Mouse (Mus musculus) kidney, embryonic 15.5 days (tissue): ENCODE measurements at regions not wholly inside any gene's neighbourhood (a gene's known extent, or its start where the extent isn't known, plus 50 kb on each side); places are given as distances from the start of the nearest gene placed in this dataset.
A peak's percentile ranks its signal among the peaks of the same experiment; 100 is the strongest.

ENCODE experiments used
- ATAC-seq: fragments of 200-750 bp; cut with Nextera tagmentation; replicated peaks from 2 replicates; pipeline ENCODE4 v1.8.0; 2017; ENCODE audit warnings: moderate TSS enrichment; ENCODE audit not compliant: low FRiP score
- H3K27ac ChIP-seq: fragments of 300-500 bp; sonication (generic); 2 replicates; pipeline ENCODE4 v1.5.1; 2015; ENCODE audit warnings: mild to moderate bottlenecking, inconsistent platforms
- H3K27me3 ChIP-seq: fragments of 300-500 bp; sonication (generic); 2 replicates; pipeline ENCODE4 v1.6.1; 2015; ENCODE audit warnings: inconsistent platforms
- H3K36me3 ChIP-seq: fragments of 300-500 bp; sonication (generic); 2 replicates; pipeline ENCODE4 v1.6.1; 2015; ENCODE audit warnings: inconsistent platforms
- H3K4me1 ChIP-seq: fragments of 300-500 bp; sonication (generic); 2 replicates; pipeline ENCODE4 v1.6.1; 2015; ENCODE audit warnings: inconsistent platforms
- H3K4me2 ChIP-seq: fragments of 300-500 bp; sonication (generic); 2 replicates; pipeline ENCODE4 v1.6.1; 2015; ENCODE audit warnings: moderate library complexity, mild to moderate bottlenecking, inconsistent platforms
- H3K4me3 ChIP-seq: fragments of 300-500 bp; sonication (generic); replicated peaks from 2 replicates; pipeline ENCODE4 v1.5.1; 2015; ENCODE audit warnings: mild to moderate bottlenecking, inconsistent platforms
- H3K9ac ChIP-seq: fragments of 300-500 bp; sonication (generic); 2 replicates; pipeline ENCODE4 v1.6.1; 2015; ENCODE audit warnings: mild to moderate bottlenecking, inconsistent platforms
- H3K9me3 ChIP-seq: fragments of 300-500 bp; sonication (generic); replicated peaks from 2 replicates; pipeline ENCODE4 v1.6.1; 2016; ENCODE audit warnings: inconsistent platforms
- WGBS: fragments of 180-500 bp; shearing (Covaris S2); methylation state at CpG from one replicate; pipeline ENCODE4 v1.1.7; 2015; ENCODE audit warnings: mixed read lengths; 5-methylcytosine and 5-hydroxymethylcytosine counted together

GRCm38 (mm10) chrX:99319163-99319562 lies 151.9 kb downstream of the Pja1 start:
- Histone ChIP-seq H3K4me2 (no peak overlapping the region), H3K4me1 (peaks cover 38% of the 10 kb centered on the region), H3K9ac (no peak overlapping the region), H3K36me3 (no peaks in the 10 kb centered on the region), H3K27ac (peak overlapping the region; percentile 78), H3K27me3 (peaks cover 30% of the 10 kb centered on the region), H3K9me3 (no peaks in the 10 kb centered on the region), H3K4me3 (no peak overlapping the region)
- 28% methylated on average over 6 of the region's 6 CpGs for WGBS
- peak; percentile 79 for ATAC-seq

GRCm38 (mm10) chrX:99318141-99318540 lies 152.9 kb downstream of the Pja1 start:
- Histone ChIP-seq H3K4me2 (no peak overlapping the region), H3K9me3 (no peaks in the 10 kb centered on the region), H3K4me3 (no peak overlapping the region), H3K27me3 (peaks cover 30% of the 10 kb centered on the region), H3K36me3 (no peaks in the 10 kb centered on the region), H3K27ac (peak overlapping the region; percentile 78), H3K4me1 (peaks cover 35% of the 10 kb centered on the region), H3K9ac (no peak overlapping the region)
- ATAC-seq: no peak
- 55% methylated on average over 8 of the region's 8 CpGs for WGBS

- Histone ChIP-seq H3K4me3 (no peak overlapping the region), H3K4me1 (peaks cover 35% of the 10 kb centered on the region), H3K36me3 (no peaks in the 10 kb centered on the region), H3K27ac (peak overlapping the region; percentile 78), H3K9me3 (no peaks in the 10 kb centered on the region), H3K4me2 (no peak overlapping the region), H3K27me3 (peaks cover 28% of the 10 kb centered on the region), H3K9ac (no peak overlapping the region)
- no peak for ATAC-seq
- WGBS: 56% methylated on average over 10 of the region's 10 CpGs
Observed at GRCm38 (mm10) chrX:99317736-99318135, 153.3 kb downstream of the Pja1 start.

- Histone ChIP-seq H3K4me3 (no peak overlapping the region), H3K27ac (peak overlapping the region; percentile 78), H3K9me3 (no peaks in the 10 kb centered on the region), H3K36me3 (no peaks in the 10 kb centered on the region), H3K4me2 (no peak overlapping the region), H3K9ac (no peak overlapping the region), H3K4me1 (peaks cover 35% of the 10 kb centered on the region), H3K27me3 (peaks cover 27% of the 10 kb centered on the region)
- ATAC-seq: peak; percentile 82
- WGBS: 56% methylated on average over 4 of the region's 4 CpGs
Observed at GRCm38 (mm10) chrX:99316410-99317056, 154.5 kb downstream of the Pja1 start.

GRCm38 (mm10) chrX:99299110-99299509 lies 163.2 kb downstream of the Efnb1 start:
- H3K9ac ChIP-seq: no peak overlapping the region
- no peaks in the 10 kb centered on the region for H3K9me3 ChIP-seq
- H3K27me3 ChIP-seq: peaks cover 64% of the 10 kb centered on the region
- H3K4me3 ChIP-seq: no peak overlapping the region
- H3K36me3 ChIP-seq: no peaks in the 10 kb centered on the region
- 48% methylated on average over 6 of the region's 6 CpGs for WGBS
- no peak for ATAC-seq
- peaks cover 10% of the 10 kb centered on the region for H3K4me1 ChIP-seq
- H3K4me2 ChIP-seq: no peak overlapping the region
- no peak overlapping the region for H3K27ac ChIP-seq

GRCm38 (mm10) chrX:99294726-99295125 lies 158.8 kb downstream of the Efnb1 start:
- Histone ChIP-seq H3K4me1 (peaks cover 44% of the 10 kb centered on the region), H3K9me3 (no peaks in the 10 kb centered on the region), H3K27me3 (peaks cover 69% of the 10 kb centered on the region), H3K9ac (no peak overlapping the region), H3K36me3 (no peaks in the 10 kb centered on the region), H3K4me2 (no peak overlapping the region), H3K27ac (peak overlapping the region; percentile 56), H3K4me3 (no peak overlapping the region)
- ATAC-seq: 0 out of 2 replicates have a peak, but pooled peaks have one; percentile 8
- WGBS: 48% methylated on average over 8 of the region's 8 CpGs

- Histone ChIP-seq H3K36me3 (no peaks in the 10 kb centered on the region), H3K4me2 (no peak overlapping the region), H3K9ac (no peak overlapping the region), H3K4me3 (no peak overlapping the region), H3K4me1 (peaks cover 44% of the 10 kb centered on the region), H3K27me3 (peaks cover 77% of the 10 kb centered on the region), H3K9me3 (no peaks in the 10 kb centered on the region), H3K27ac (peak overlapping the region; percentile 56; the same call in 1 of the 2 replicates)
- WGBS: 74% methylated on average over 6 of the region's 6 CpGs
- ATAC-seq: no peak
Observed at GRCm38 (mm10) chrX:99293967-99294366, 158.0 kb downstream of the Efnb1 start.

GRCm38 (mm10) chrX:99292758-99293157 lies 156.8 kb downstream of the Efnb1 start:
- peak overlapping the region; percentile 21; the same call in 1 of the 2 replicates for H3K4me2 ChIP-seq
- ATAC-seq: 0 out of 2 replicates have a peak, but pooled peaks have one; percentile 17
- H3K36me3 ChIP-seq: no peaks in the 10 kb centered on the region
- peaks cover 81% of the 10 kb centered on the region for H3K27me3 ChIP-seq
- peaks cover 44% of the 10 kb centered on the region for H3K4me1 ChIP-seq
- H3K9ac ChIP-seq: no peak overlapping the region
- no peaks in the 10 kb centered on the region for H3K9me3 ChIP-seq
- peak overlapping the region; percentile 88 for H3K27ac ChIP-seq
- H3K4me3 ChIP-seq: no peak overlapping the region
- WGBS: 47% methylated on average over 11 of the region's 11 CpGs

- 42% methylated on average over 5 of the region's 5 CpGs for WGBS
- Histone ChIP-seq H3K4me2 (no peak overlapping the region), H3K27me3 (peaks cover 83% of the 10 kb centered on the region), H3K9me3 (no peaks in the 10 kb centered on the region), H3K4me3 (no peak overlapping the region), H3K9ac (no peak overlapping the region), H3K36me3 (no peaks in the 10 kb centered on the region), H3K4me1 (peaks cover 44% of the 10 kb centered on the region), H3K27ac (peak overlapping the region; percentile 88)
- ATAC-seq: peak; percentile 67
Observed at GRCm38 (mm10) chrX:99291965-99292364, 156.0 kb downstream of the Efnb1 start.

GRCm38 (mm10) chrX:99291423-99291963 lies 155.6 kb downstream of the Efnb1 start:
- H3K4me3 ChIP-seq: no peak overlapping the region
- no peak overlapping the region for H3K9ac ChIP-seq
- 26% methylated on average over 9 of the region's 10 CpGs for WGBS
- H3K27ac ChIP-seq: peak overlapping the region; percentile 89
- ATAC-seq: peak; percentile 83
- no peak overlapping the region for H3K4me2 ChIP-seq
- no peaks in the 10 kb centered on the region for H3K9me3 ChIP-seq
- H3K36me3 ChIP-seq: no peaks in the 10 kb centered on the region
- peaks cover 45% of the 10 kb centered on the region for H3K4me1 ChIP-seq
- peaks cover 84% of the 10 kb centered on the region for H3K27me3 ChIP-seq

GRCm38 (mm10) chrX:99287988-99288387 lies 152.1 kb downstream of the Efnb1 start:
- H3K4me2 ChIP-seq: no peak overlapping the region
- no peaks in the 10 kb centered on the region for H3K36me3 ChIP-seq
- no peak overlapping the region for H3K4me3 ChIP-seq
- WGBS: 80% methylated on average over 4 of the region's 4 CpGs
- peaks cover 82% of the 10 kb centered on the region for H3K27me3 ChIP-seq
- no peak for ATAC-seq
- no peak overlapping the region for H3K27ac ChIP-seq
- peaks cover 49% of the 10 kb centered on the region for H3K4me1 ChIP-seq
- no peaks in the 10 kb centered on the region for H3K9me3 ChIP-seq
- H3K9ac ChIP-seq: no peak overlapping the region

- no peak overlapping the region for H3K27ac ChIP-seq
- H3K9me3 ChIP-seq: no peaks in the 10 kb centered on the region
- no peak overlapping the region for H3K4me2 ChIP-seq
- no peaks in the 10 kb centered on the region for H3K36me3 ChIP-seq
- H3K27me3 ChIP-seq: peaks cover 82% of the 10 kb centered on the region
- no peak for ATAC-seq
- no peak overlapping the region for H3K4me3 ChIP-seq
- H3K9ac ChIP-seq: no peak overlapping the region
- WGBS: 69% methylated on average over 2 of the region's 2 CpGs
- peaks cover 44% of the 10 kb centered on the region for H3K4me1 ChIP-seq
Observed at GRCm38 (mm10) chrX:99286876-99287275, 150.9 kb downstream of the Efnb1 start.
